Comparison of ENCODE assay signal across 15 mouse cellular contexts in the genomic region with DNA sequence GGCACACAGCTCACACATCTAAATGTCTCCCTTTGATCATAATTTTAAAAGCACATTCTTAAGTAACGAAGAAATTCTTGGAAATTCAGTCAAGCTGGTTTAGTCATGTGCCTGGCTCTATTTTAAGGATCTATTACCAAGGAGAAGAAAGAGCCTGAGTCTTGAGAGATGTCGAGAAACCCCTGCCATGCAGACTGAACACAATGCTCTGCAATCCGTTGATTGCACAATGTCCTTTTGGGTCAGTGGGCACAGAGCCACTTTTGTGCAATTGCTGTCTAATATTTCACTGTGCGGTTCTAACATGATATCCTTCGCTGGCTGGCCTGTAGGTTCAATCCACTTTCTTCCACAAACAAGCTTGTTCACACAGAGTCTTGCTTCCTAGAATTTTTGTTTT. TPM values are rescaled to one million over a fixed set of nuclear protein-coding genes. Genes with fewer than 3 reads are reported as not detected.
A peak's percentile ranks its signal among the peaks of the same experiment; 100 is the strongest.
DNase-seq lines count a peak whose midpoint lies in the region; ATAC-seq and TF ChIP-seq lines count a peak whose summit lies in the region.
"Had no signal": no experiment of that assay in that cellular context is flagged by ENCODE, and none has a peak within 500 bp of the region (broad histone marks: within the 10 kb centered on the region; RNA-seq: fewer than 3 reads in every experiment).

No protein-coding gene starts in this region.

- no peaks in the 10 kb centered on the region for H3K36me3 ChIP-seq in forebrain, postnatal 0 days (ENCODE audit: insufficient read depth)
- no peaks in the 10 kb centered on the region for H3K36me3 ChIP-seq in forebrain, embryonic 10.5 days (replicated peaks)
- H3K36me3 ChIP-seq in intestine, embryonic 16.5 days (ENCODE audit: control insufficient read depth, insufficient read depth, low read length): no peaks in the 10 kb centered on the region
- H3K36me3 ChIP-seq: heart, embryonic 15.5 days; hindbrain, embryonic 15.5 days; midbrain, embryonic 15.5 days had no signal

- no peaks in the 10 kb centered on the region for H3K4me1 ChIP-seq in forebrain, postnatal 0 days (ENCODE audit: insufficient read depth)
- H3K4me1 ChIP-seq in forebrain, embryonic 10.5 days: peaks cover 17% of the 10 kb centered on the region
- no peaks in the 10 kb centered on the region for H3K4me1 ChIP-seq in intestine, embryonic 16.5 days (ENCODE audit: control insufficient read depth, insufficient read depth, low read length)
- H3K4me1 ChIP-seq: heart, embryonic 15.5 days; hindbrain, embryonic 15.5 days; midbrain, embryonic 15.5 days had no signal

- H3K4me3 ChIP-seq in forebrain, postnatal 0 days (ENCODE audit: low read depth, low read length): no peak overlapping the region
- H3K4me3 ChIP-seq in forebrain, embryonic 10.5 days: no peak overlapping the region
- no peak overlapping the region for H3K4me3 ChIP-seq in intestine, embryonic 16.5 days (ENCODE audit: low read length)
- H3K4me3 ChIP-seq: gastrocnemius, adult 2 months; heart, embryonic 15.5 days; hindbrain, embryonic 15.5 days; midbrain, embryonic 15.5 days had no signal

- no peak for TF ChIP-seq CTCF in forebrain, postnatal 0 days (IDR thresholded peaks at IDR 0.05; ENCODE audit: low read depth)

- DNase-seq in forebrain, postnatal 0 days: peak; percentile 9
- no peak for DNase-seq in forebrain, embryonic 10.5 days (ENCODE audit: extremely low spot score, low spot score)
- DNase-seq in 3T3-L1 (ENCODE audit: low read depth, low spot score): peak; percentile 22
- DNase-seq in adrenal gland, adult 2 months: peak; percentile 77
- DNase-seq in layer of hippocampus, adult 9-11 months: no peak
- DNase-seq: cerebellum, postnatal 14 days; gastrocnemius, adult 2 months; left cerebral cortex, postnatal 4 days; lung, embryonic 14.5 days had no signal

- WGBS in forebrain, postnatal 0 days: 21% methylated on average over 5 of the region's 5 CpGs
- 45% methylated on average over 5 of the region's 5 CpGs for WGBS in forebrain, embryonic 10.5 days
- 61% methylated on average over 5 of the region's 5 CpGs for WGBS in intestine, embryonic 16.5 days

- H3K27ac ChIP-seq in forebrain, postnatal 0 days (ENCODE audit: low read depth, low read length): no peak overlapping the region
- no peak overlapping the region for H3K27ac ChIP-seq in forebrain, embryonic 10.5 days
- no peak overlapping the region for H3K27ac ChIP-seq in intestine, embryonic 16.5 days (ENCODE audit: low read length)
- H3K27ac ChIP-seq: gastrocnemius, adult 2 months; heart, embryonic 15.5 days; hindbrain, embryonic 15.5 days; midbrain, embryonic 15.5 days had no signal

- no peak overlapping the region for H3K4me2 ChIP-seq in forebrain, postnatal 0 days (ENCODE audit: low read depth)
- H3K4me2 ChIP-seq in intestine, embryonic 16.5 days (ENCODE audit: low read depth, low read length): no peak overlapping the region
- H3K4me2 ChIP-seq: heart, embryonic 15.5 days; hindbrain, embryonic 15.5 days; lung, embryonic 14.5 days; midbrain, embryonic 15.5 days had no signal

- no peak overlapping the region for H3K9ac ChIP-seq in forebrain, postnatal 0 days
- no peak overlapping the region for H3K9ac ChIP-seq in intestine, embryonic 16.5 days (ENCODE audit: low read depth, low read length)
- H3K9ac ChIP-seq: heart, embryonic 15.5 days; hindbrain, embryonic 15.5 days; lung, embryonic 14.5 days; midbrain, embryonic 15.5 days had no signal

- H3K27me3 ChIP-seq in forebrain, postnatal 0 days (ENCODE audit: insufficient read depth, low read length): no peaks in the 10 kb centered on the region
- no peaks in the 10 kb centered on the region for H3K27me3 ChIP-seq in forebrain, embryonic 10.5 days (ENCODE audit: poor library complexity, severe bottlenecking)
- H3K27me3 ChIP-seq in intestine, embryonic 16.5 days (replicated peaks; ENCODE audit: control insufficient read depth, insufficient read depth, low read length): no peaks in the 10 kb centered on the region
- H3K27me3 ChIP-seq: heart, embryonic 15.5 days; hindbrain, embryonic 15.5 days; midbrain, embryonic 15.5 days had no signal

- H3K9me3 ChIP-seq in forebrain, postnatal 0 days (ENCODE audit: low read length): no peaks in the 10 kb centered on the region
- H3K9me3 ChIP-seq in forebrain, embryonic 10.5 days: no peaks in the 10 kb centered on the region; the same call in 1 of the 2 replicates
- no peaks in the 10 kb centered on the region for H3K9me3 ChIP-seq in intestine, embryonic 16.5 days (ENCODE audit: control insufficient read depth, low read length)
- H3K9me3 ChIP-seq: heart, embryonic 15.5 days; hindbrain, embryonic 15.5 days; midbrain, embryonic 15.5 days had no signal

- peak; percentile 60; the same call in 1 of the 2 replicates for ATAC-seq in forebrain, postnatal 0 days
- peak; percentile 93 for ATAC-seq in granulocyte monocyte progenitor cell, adult 5-6 weeks (replicated peaks; ENCODE audit: poor library complexity, severe bottlenecking)
- ATAC-seq in intestine, embryonic 16.5 days: no peak
- no peak for ATAC-seq in megakaryocyte-erythroid progenitor cell, adult 5-6 weeks (replicated peaks; ENCODE audit: low FRiP score, low TSS enrichment, poor library complexity, severe bottlenecking)
- ATAC-seq: midbrain, embryonic 15.5 days had no signal

RNA-seq across cellular contexts. Expression of gene Pik3ap1, which starts 33.1 kb away (rescaled TPM):
- 1.4 and 2.2 TPM in 2 replicates for total RNA-seq in forebrain, postnatal 0 days (2014; rRNA removed)
- 2.1 and 2.8 TPM in 2 replicates for polyA plus RNA-seq in forebrain, postnatal 0 days (2015; fragmentation: Nextera tagmentation; extraction: Ambion mirVana)
- 1.9 and 2.4 TPM in 2 replicates for polyA plus RNA-seq in forebrain, embryonic 10.5 days (2016; fragmentation: Nextera tagmentation; extraction: Ambion mirVana)
- 10 to 100 TPM in 1 of 2 experiments, 1 to 10 TPM in 1; 6.5 to 37.2 TPM for total RNA-seq in adrenal gland, adult 2 months (2021)
- 3.6 and 4.5 TPM in 2 replicates for polyA plus RNA-seq in adrenal gland, adult 2 months (2012; rRNA removed)
- total RNA-seq in granulocyte monocyte progenitor cell, adult 5-6 weeks (2014; fragmentation: Nextera tagmentation): 23.3 and 24.6 TPM in 2 replicates
- total RNA-seq in granulocyte monocyte progenitor cell, adult 5-6 weeks (2017): 23.5 and 26.8 TPM in 2 replicates
- polyA plus RNA-seq in intestine, embryonic 16.5 days (2015; fragmentation: Nextera tagmentation; extraction: Ambion mirVana): 5.7 and 5.9 TPM in 2 replicates
- 1.5 and 2.3 TPM in 2 replicates for total RNA-seq in megakaryocyte-erythroid progenitor cell, adult 5-6 weeks (2014; fragmentation: Nextera tagmentation)
- 1.2 and 1.4 TPM in 2 replicates for total RNA-seq in megakaryocyte-erythroid progenitor cell, adult 5-6 weeks (2017)

Comparison
In these comparisons a context has a peak if more than half of its experiments do, and no peak if none do; other contexts are left out.
1. DNase-seq: peak in forebrain, postnatal 0 days (single experiment), 3T3-L1 (single experiment) and adrenal gland, adult 2 months (single experiment); none in forebrain, embryonic 10.5 days (single experiment) and layer of hippocampus, adult 9-11 months (single experiment).
2. ATAC-seq: peak in forebrain, postnatal 0 days (single experiment) and granulocyte monocyte progenitor cell, adult 5-6 weeks (single experiment); none in intestine, embryonic 16.5 days (single experiment) and megakaryocyte-erythroid progenitor cell, adult 5-6 weeks (single experiment).